Mouse (Mus musculus) neural tube, embryonic 14.5 days (tissue): ENCODE measurements around the gene Hmgb1. TPM values are rescaled to one million over a fixed set of nuclear protein-coding genes. Genes with fewer than 3 reads are reported as not detected.

ENCODE experiments used
- ATAC-seq: fragments of 200-750 bp; cut with Nextera tagmentation; 2 replicates; pipeline ENCODE4 v1.8.0; 2017; ENCODE audit warnings: low read depth, mild to moderate bottlenecking, moderate TSS enrichment, moderate library complexity
- H3K27ac ChIP-seq: fragments of 300-500 bp; sonication (generic); 2 replicates; pipeline ENCODE4 v1.5.1; 2014; ENCODE audit warnings: low read depth, mild to moderate bottlenecking, control low read depth, low read length, moderate library complexity, mixed read lengths
- H3K27me3 ChIP-seq: fragments of 300-500 bp; sonication (generic); 2 replicates; pipeline ENCODE4 v1.6.1; 2014; ENCODE audit warnings: low read length; ENCODE audit not compliant: control insufficient read depth, insufficient read depth
- H3K36me3 ChIP-seq: fragments of 300-500 bp; sonication (generic); 2 replicates; pipeline ENCODE4 v1.6.1; 2014; ENCODE audit warnings: low read length, mixed read lengths; ENCODE audit not compliant: control insufficient read depth, insufficient read depth
- H3K4me1 ChIP-seq: fragments of 300-500 bp; sonication (generic); 2 replicates; pipeline ENCODE4 v1.6.1; 2014; ENCODE audit warnings: low read length; ENCODE audit not compliant: control insufficient read depth, insufficient read depth
- H3K4me2 ChIP-seq: fragments of 300-500 bp; sonication (generic); 2 replicates; pipeline ENCODE4 v1.6.1; 2014; ENCODE audit warnings: mild to moderate bottlenecking, low read depth, low read length, control low read depth
- H3K4me3 ChIP-seq: fragments of 300-500 bp; sonication (generic); 2 replicates; pipeline ENCODE4 v1.5.1; 2014; ENCODE audit warnings: low read depth, low read length, control low read depth, mixed read lengths
- H3K9ac ChIP-seq: fragments of 300-500 bp; sonication (generic); replicated peaks from 2 replicates; pipeline ENCODE4 v1.6.1; 2014; ENCODE audit warnings: low read depth, mild to moderate bottlenecking, control low read depth, low read length, mixed read lengths
- H3K9me3 ChIP-seq: fragments of 300-500 bp; sonication (generic); 2 replicates; pipeline ENCODE4 v1.6.1; 2016; ENCODE audit warnings: low read length; ENCODE audit not compliant: control insufficient read depth
- WGBS: fragments of 180-500 bp; shearing (Covaris S2); extraction: QIAGEN DNeasy Blood & Tissue Kit; methylation state at CpG from one replicate; pipeline ENCODE4 v1.1.7; 2014; 5-methylcytosine and 5-hydroxymethylcytosine counted together
- polyA plus RNA-seq: library from polyadenylated mRNA; unstranded; fragments of >200 nt; fragmentation: Nextera tagmentation; extraction: Ambion mirVana; gene quantifications from 2 replicates; pipeline ENCODE4 v1.2.1, GENCODE M21; 2014

The Hmgb1 gene
- polyA plus RNA-seq, 1 experiment from 2014 or later: 766 TPM

DNA sequence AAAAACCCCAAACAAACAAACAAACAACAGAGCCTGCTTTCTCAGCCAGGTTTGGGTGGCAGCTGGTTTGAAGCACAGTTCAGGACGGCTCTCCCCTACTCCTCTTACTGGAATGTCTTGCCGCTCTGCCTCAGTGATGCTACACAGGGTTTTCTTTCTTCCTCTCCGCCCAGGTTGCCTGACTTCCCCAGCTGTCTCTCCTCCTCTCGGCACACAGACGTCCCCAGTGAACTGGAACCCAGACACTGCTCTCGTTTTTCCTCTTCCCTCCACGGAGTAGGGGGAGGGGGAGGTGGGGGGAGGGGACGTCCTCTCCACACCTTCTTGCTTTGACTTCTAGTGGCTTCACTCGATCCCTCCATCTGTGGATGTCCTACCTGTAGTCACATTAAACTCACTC, 179.2 kb downstream of the Hmgb1 start:
- 36% methylated on average over 9 of the region's 9 CpGs for WGBS
- Histone ChIP-seq H3K4me2 (no peak overlapping the region), H3K27me3 (no peaks in the 10 kb centered on the region), H3K9ac (no peak overlapping the region), H3K9me3 (no peaks in the 10 kb centered on the region), H3K27ac (no peak overlapping the region), H3K4me1 (peaks cover 9% of the 10 kb centered on the region; the same call in 1 of the 2 replicates), H3K36me3 (no peaks in the 10 kb centered on the region), H3K4me3 (no peak overlapping the region)
- no peak for ATAC-seq

- 34% methylated on average over 2 of the region's 2 CpGs for WGBS
- no peaks in the 10 kb centered on the region for H3K27me3 ChIP-seq
Measured at GRCm38 (mm10) chr5:149003137-149003536, 181.2 kb downstream of the Hmgb1 start.

DNA sequence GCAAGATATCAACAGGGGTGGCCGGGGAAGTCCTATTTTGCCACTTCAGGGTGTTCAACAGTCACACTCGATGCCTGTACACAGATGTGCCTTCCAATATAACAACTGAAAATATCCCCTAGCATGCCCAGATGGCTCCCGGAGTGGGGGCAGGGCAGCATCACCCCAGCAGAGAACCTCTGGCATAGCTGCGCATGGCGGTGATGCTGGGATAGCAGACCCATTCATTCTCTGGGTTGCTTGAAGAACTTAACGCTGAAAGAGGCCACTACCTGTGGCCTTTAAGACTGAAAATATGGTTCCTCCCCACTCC, 181.5 kb downstream of the Hmgb1 start:
- no peaks in the 10 kb centered on the region for H3K9me3 ChIP-seq
- H3K27me3 ChIP-seq: no peaks in the 10 kb centered on the region
- H3K4me2 ChIP-seq: no peak overlapping the region
- H3K4me1 ChIP-seq: peaks cover 9% of the 10 kb centered on the region; the same call in 1 of the 2 replicates
- H3K9ac ChIP-seq: no peak overlapping the region
- WGBS: 79% methylated on average over 6 of the region's 6 CpGs
- H3K27ac ChIP-seq: no peak overlapping the region
- no peak for ATAC-seq
- no peak overlapping the region for H3K4me3 ChIP-seq
- H3K36me3 ChIP-seq: no peaks in the 10 kb centered on the region

More at GRCm38 (mm10) chr5:149003137-149003536, 181.2 kb downstream of the Hmgb1 start:
- H3K9ac ChIP-seq: no peak overlapping the region
- no peaks in the 10 kb centered on the region for H3K9me3 ChIP-seq
- peaks cover 9% of the 10 kb centered on the region; the same call in 1 of the 2 replicates for H3K4me1 ChIP-seq
- no peak overlapping the region for H3K27ac ChIP-seq
- no peak overlapping the region for H3K4me2 ChIP-seq
- H3K4me3 ChIP-seq: no peak overlapping the region
- no peak for ATAC-seq
- no peaks in the 10 kb centered on the region for H3K36me3 ChIP-seq

DNA sequence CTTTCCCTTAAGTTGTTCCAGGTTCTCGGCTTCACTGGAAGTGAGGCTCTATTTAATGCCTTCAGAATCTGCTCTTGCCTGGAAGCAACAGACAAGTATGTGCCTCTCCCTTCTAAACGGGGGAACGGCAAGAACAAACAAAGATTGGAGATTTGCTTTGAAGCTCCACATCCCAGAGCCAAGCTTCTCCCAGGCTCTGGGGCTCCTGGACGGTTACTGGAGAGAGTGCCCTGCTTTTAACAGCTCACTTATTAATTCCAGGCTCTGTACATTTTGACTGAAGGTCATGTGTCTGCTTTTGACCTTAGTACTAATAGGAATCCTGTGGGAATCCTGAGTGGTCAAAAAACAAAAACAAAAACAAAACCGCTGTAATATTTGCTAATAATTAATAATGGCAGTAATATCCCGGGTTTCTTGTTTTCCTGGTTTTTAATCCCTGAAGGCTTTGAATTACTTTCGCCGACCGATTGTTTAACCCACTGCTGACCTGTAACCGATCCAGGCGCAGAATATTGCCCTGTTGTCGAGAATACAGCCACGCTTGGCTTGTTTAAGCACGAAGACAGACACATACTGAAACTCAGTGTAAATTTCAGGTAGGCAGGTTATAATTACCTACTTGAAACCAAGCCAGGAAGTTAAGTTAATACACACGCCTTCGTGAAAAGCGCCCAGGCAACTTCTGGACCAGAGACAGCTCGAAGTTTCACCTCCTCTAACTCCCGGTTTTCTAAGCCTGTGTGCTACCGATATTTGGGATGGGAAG, 182.1 kb downstream of the Hmgb1 start:
- H3K4me3 ChIP-seq: no peak overlapping the region
- H3K27me3 ChIP-seq: no peaks in the 10 kb centered on the region
- WGBS: 79% methylated on average over 20 of the region's 20 CpGs

DNA sequence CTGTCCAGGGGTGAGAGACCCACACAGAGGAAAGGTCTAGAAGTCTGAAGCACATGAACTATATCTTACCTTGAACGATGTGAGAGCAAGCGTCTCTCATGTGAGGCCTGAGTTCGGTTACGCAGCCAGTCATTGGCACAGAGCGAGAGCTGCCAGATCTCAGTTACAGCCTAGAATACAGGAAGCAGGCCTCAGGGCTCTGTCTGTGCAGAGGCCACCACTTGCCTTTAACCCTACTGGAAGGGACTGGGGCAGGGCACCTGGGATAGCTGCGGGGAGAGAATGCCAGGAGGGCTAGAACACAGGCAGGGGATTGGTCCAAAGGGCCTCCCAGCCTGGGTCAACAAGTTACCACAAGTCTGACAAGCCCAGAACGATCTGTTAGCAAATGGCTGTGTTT, 184.5 kb downstream of the Hmgb1 start:
- no peak for ATAC-seq
- Histone ChIP-seq H3K9ac (no peak overlapping the region), H3K9me3 (no peaks in the 10 kb centered on the region), H3K36me3 (no peaks in the 10 kb centered on the region), H3K27ac (no peak overlapping the region), H3K4me3 (no peak overlapping the region), H3K27me3 (no peaks in the 10 kb centered on the region), H3K4me2 (no peak overlapping the region), H3K4me1 (0 out of 2 replicates have a peak, but pooled peaks cover 5% of the 10 kb centered on the region)
- WGBS: 91% methylated on average over 7 of the region's 7 CpGs

More for the DNA sequence above, 182.1 kb downstream of the Hmgb1 start:
- ATAC-seq: no peak
- Histone ChIP-seq H3K9me3 (no peaks in the 10 kb centered on the region), H3K27ac (no peak overlapping the region), H3K4me2 (no peak overlapping the region), H3K4me1 (peaks cover 9% of the 10 kb centered on the region; the same call in 1 of the 2 replicates), H3K36me3 (no peaks in the 10 kb centered on the region), H3K9ac (no peak overlapping the region)

DNA sequence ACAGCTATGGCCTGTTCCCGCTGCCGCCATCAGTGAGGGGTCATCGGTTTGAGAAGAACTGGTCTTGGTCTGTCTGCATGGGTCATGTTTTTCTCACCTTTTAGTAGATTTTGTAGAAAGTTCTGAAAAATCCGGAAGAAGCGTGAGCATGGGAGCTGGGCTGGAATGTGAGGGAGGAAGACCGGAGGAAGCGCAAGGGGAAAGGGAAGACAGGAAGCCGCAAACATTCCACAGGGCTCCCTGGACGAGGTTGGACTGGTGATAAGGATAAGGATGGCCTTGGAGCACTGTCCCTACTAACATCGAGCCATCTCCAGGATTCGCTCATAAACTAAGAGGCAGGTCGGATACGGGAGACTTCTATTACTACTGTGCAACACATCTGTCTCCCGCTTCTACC, 185.8 kb downstream of the Hmgb1 start:
- Histone ChIP-seq H3K4me3 (no peak overlapping the region), H3K9ac (no peak overlapping the region), H3K4me2 (no peak overlapping the region), H3K27ac (no peak overlapping the region), H3K27me3 (no peaks in the 10 kb centered on the region), H3K9me3 (no peaks in the 10 kb centered on the region), H3K4me1 (peaks cover 13% of the 10 kb centered on the region; the same call in 1 of the 2 replicates), H3K36me3 (no peaks in the 10 kb centered on the region)
- ATAC-seq: no peak
- WGBS: 87% methylated on average over 14 of the region's 14 CpGs

DNA sequence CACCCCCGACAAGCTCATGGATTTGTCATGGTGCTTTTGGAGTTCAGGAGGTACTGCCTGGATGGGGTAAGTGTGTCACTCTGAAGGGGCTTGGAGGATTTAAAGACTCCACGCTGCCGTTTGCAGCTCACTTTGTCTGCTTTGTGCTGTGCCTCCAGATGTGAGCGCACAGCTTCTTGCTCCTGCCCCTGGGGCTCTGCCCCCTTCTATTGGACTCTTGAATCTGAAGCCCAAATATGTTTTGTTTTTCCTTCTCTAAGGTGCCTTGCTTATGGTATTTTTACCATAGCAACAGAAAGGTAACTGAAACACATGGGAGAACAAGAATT, 187.6 kb downstream of the Hmgb1 start:
- H3K4me2 ChIP-seq: no peak overlapping the region
- 48% methylated on average over 4 of the region's 4 CpGs for WGBS
- no peak for ATAC-seq
- H3K36me3 ChIP-seq: no peaks in the 10 kb centered on the region
- peaks cover 10% of the 10 kb centered on the region; the same call in 1 of the 2 replicates for H3K4me1 ChIP-seq
- no peaks in the 10 kb centered on the region for H3K27me3 ChIP-seq
- H3K4me3 ChIP-seq: no peak overlapping the region
- no peak overlapping the region for H3K9ac ChIP-seq
- no peak overlapping the region for H3K27ac ChIP-seq
- H3K9me3 ChIP-seq: no peaks in the 10 kb centered on the region

Other genes with a start within 250 kb of the Hmgb1 start
- gene Gm42791, start 189.3 kb downstream of the Hmgb1 start, polyA plus RNA-seq: not detected in 2 replicates
- 68.5 and 71.3 TPM in 2 replicates for gene Uspl1, start 139 bp downstream of the Hmgb1 start, polyA plus RNA-seq
- 11.0 and 13.3 TPM in 2 replicates for gene Alox5ap, start 80.3 kb upstream of the Hmgb1 start, polyA plus RNA-seq
- 1.9 and 2.1 TPM in 2 replicates for gene Medag, start 227.3 kb upstream of the Hmgb1 start, polyA plus RNA-seq